Mouse (Mus musculus) ES-E14 (cell line): ENCODE data around the gene Herc4. TPM values are rescaled to one million over a fixed set of nuclear protein-coding genes. Genes with fewer than 3 reads are reported as not detected.
A peak's percentile ranks its signal among the peaks of the same experiment; 100 is the strongest.

ENCODE experiments used
- DNase-seq: peaks from one replicate; pipeline ENCODE4 v3.0.0-alpha.2; 2013; ENCODE audit warnings: low read depth, low spot score
- H3K27ac ChIP-seq: 2 replicates; pipeline ENCODE4 v1.5.1; 2012; ENCODE audit warnings: low read depth, mild to moderate bottlenecking, low read length, moderate library complexity, mixed read lengths; ENCODE audit not compliant: poor library complexity, insufficient read depth, severe bottlenecking
- H3K36me3 ChIP-seq: 2 replicates; pipeline ENCODE4 v1.6.1; 2012; ENCODE audit warnings: mild to moderate bottlenecking, low read length, moderate library complexity, mixed read lengths; ENCODE audit not compliant: control insufficient read depth, poor library complexity, insufficient read depth, severe bottlenecking
- H3K4me1 ChIP-seq, 2 experiments: fragments of 150-350 bp in 1 of 2; sonication (generic) in 1 of 2; 2 replicates each; pipeline ENCODE4 v1.6.1; 2012; ENCODE audit warnings: low read length in 2 of 2, mild to moderate bottlenecking in 1 of 2, mixed read lengths in 1 of 2; ENCODE audit not compliant: control insufficient read depth in 2 of 2, insufficient read depth in 2 of 2, poor library complexity in 1 of 2
- H3K4me3 ChIP-seq, 2 experiments: fragments of 150-350 bp in 1 of 2; sonication (generic) in 1 of 2; 2 replicates each; pipeline ENCODE4 v1.5.1; 2012; ENCODE audit warnings: low read length in 2 of 2, low read depth in 1 of 2, mild to moderate bottlenecking in 1 of 2, mixed read lengths in 1 of 2; ENCODE audit not compliant: insufficient read depth in 1 of 2, poor library complexity in 1 of 2, severe bottlenecking in 1 of 2
- H3K9ac ChIP-seq: 2 replicates; pipeline ENCODE4 v1.6.1; 2012; ENCODE audit warnings: low read depth, mild to moderate bottlenecking, low read length, mixed read lengths; ENCODE audit not compliant: poor library complexity, insufficient read depth, severe bottlenecking
- H3K9me3 ChIP-seq: fragments of 150-350 bp; sonication (generic); 2 replicates; pipeline ENCODE4 v1.6.1; 2012; ENCODE audit warnings: low read depth, mild to moderate bottlenecking, low read length; ENCODE audit not compliant: control insufficient read depth, insufficient read depth
- CHD2 ChIP-seq: IDR thresholded peaks from 2 replicates; pipeline ENCODE4 v1.6.1; 2014; ENCODE audit warnings: mild to moderate bottlenecking, low read depth, low read length, inconsistent platforms
- HCFC1 ChIP-seq: IDR thresholded peaks from 2 replicates; pipeline ENCODE4 v1.6.1; 2012; ENCODE audit warnings: low read length, inconsistent platforms, borderline replicate concordance; ENCODE audit not compliant: insufficient read depth
- MAFK ChIP-seq: IDR thresholded peaks from 2 replicates; pipeline ENCODE4 v1.6.1; 2014; ENCODE audit warnings: mild to moderate bottlenecking, low read depth, low read length, inconsistent platforms; ENCODE audit not compliant: insufficient read depth
- ZC3H11A ChIP-seq: IDR thresholded peaks from 2 replicates; pipeline ENCODE4 v1.6.1; 2012; ENCODE audit warnings: low read depth, mild to moderate bottlenecking, inconsistent platforms, low read length, borderline replicate concordance
- ZNF384 ChIP-seq: IDR thresholded peaks from 2 replicates; pipeline ENCODE4 v1.6.1; 2012; ENCODE audit warnings: low read depth, low read length, inconsistent platforms
- in situ Hi-C, 2 experiments: fragments of 600-800 bp; cut with MboI; formaldehyde crosslinking; loops; one replicate each; pipeline ENCODE4 v1.15.1; 2025; ENCODE audit warnings: low sequenced_read_pairs in 2 of 2, inconsistent platforms in 1 of 2; ENCODE audit not compliant: unreplicated experiment in 2 of 2
- total RNA-seq: library from RNA; depleted of rRNA; stranded (reverse); fragments of 300-350 nt; gene quantifications from 2 replicates; pipeline ENCODE4 v1.2.3, GENCODE M21; 2012

Gene Herc4
- total RNA-seq, 1 experiment, result 87.9 TPM

GRCm38 (mm10) chr10:63244055-63244671 lies 553 bp downstream of the Herc4 start:
- DNase-seq, result no peak
- in situ Hi-C loops, result no loop called here
- TF ChIP-seq MAFK (no peak), HCFC1 (no peak), ZC3H11A (no peak), CHD2 (no peak), ZNF384 (no peak)

GRCm38 (mm10) chr10:63244746-63245145 lies 1.1 kb downstream of the Herc4 start:
- peak overlapping the region; percentile 97; the same call in 1 of the 2 replicates for H3K9ac ChIP-seq

More at GRCm38 (mm10) chr10:63244055-63244671, 553 bp downstream of the Herc4 start:
- Histone ChIP-seq H3K9ac (peak overlapping the region; percentile 97), H3K4me1 (peaks cover 2% of the 10 kb centered on the region in 2 experiments; a peak in 3 of 4 replicates), H3K4me3 (peak overlapping the region; percentile 88 to 99), H3K27ac (peak overlapping the region; percentile 81), H3K9me3 (no peaks in the 10 kb centered on the region), H3K36me3 (peaks cover 3% of the 10 kb centered on the region)

GRCm38 (mm10) chr10:63245846-63246245 lies 2.2 kb downstream of the Herc4 start:
- Histone ChIP-seq H3K4me3 (peak overlapping the region in 1 of 2 experiments; percentile 15; a peak in 1 of 4 replicates), H3K27ac (no peak overlapping the region), H3K36me3 (peaks cover 6% of the 10 kb centered on the region), H3K9ac (peak overlapping the region; percentile 9; the same call in 1 of the 2 replicates), H3K4me1 (peaks cover 2% of the 10 kb centered on the region in 2 experiments; a peak in 3 of 4 replicates), H3K9me3 (no peaks in the 10 kb centered on the region)
- DNase-seq, result no peak
- in situ Hi-C loops, result no loop called here
- TF ChIP-seq HCFC1, result no peak
- no peak for TF ChIP-seq ZNF384
- no peak for TF ChIP-seq ZC3H11A
- no peak for TF ChIP-seq CHD2
- TF ChIP-seq MAFK, result no peak

More at GRCm38 (mm10) chr10:63244746-63245145, 1.1 kb downstream of the Herc4 start:
- Histone ChIP-seq H3K4me3 (peak overlapping the region; percentile 88 to 99), H3K36me3 (peaks cover 3% of the 10 kb centered on the region), H3K9me3 (no peaks in the 10 kb centered on the region), H3K4me1 (peaks cover 2% of the 10 kb centered on the region in 2 experiments; a peak in 3 of 4 replicates), H3K27ac (peak overlapping the region; percentile 81; the same call in 1 of the 2 replicates)
- in situ Hi-C loops, result no loop called here
- 0 out of 2 replicates have a peak, but pooled peaks have one; percentile 3 for TF ChIP-seq ZC3H11A
- TF ChIP-seq MAFK, result no peak
- TF ChIP-seq CHD2, result no peak
- peak; percentile 96 for TF ChIP-seq ZNF384
- TF ChIP-seq HCFC1, result 0 out of 2 replicates have a peak, but pooled peaks have one; percentile 63
- peak; percentile 69 for DNase-seq

DNA sequence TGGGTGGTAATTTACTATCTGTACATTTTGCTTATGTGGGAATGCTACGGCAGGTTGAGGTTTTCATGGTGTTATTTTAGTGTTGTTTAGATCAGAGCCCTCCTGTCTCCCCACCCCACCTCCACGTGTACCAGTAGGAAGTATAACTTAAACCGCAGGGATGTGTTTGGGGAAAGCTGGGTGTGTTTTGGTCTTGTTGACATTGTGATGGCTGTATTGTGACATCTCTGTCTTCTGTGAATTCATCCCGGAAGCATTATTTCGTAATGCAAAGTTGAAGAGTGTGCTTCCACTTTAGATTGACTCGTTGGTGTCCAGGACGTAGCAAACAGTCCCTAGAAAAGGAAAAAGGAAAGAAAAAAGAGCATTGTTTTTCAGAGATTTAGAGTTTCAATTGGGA lies 3.8 kb downstream of the Herc4 start:
- DNase-seq, result no peak
- peaks cover 3 to 5% of the 10 kb centered on the region in 2 experiments for H3K4me1 ChIP-seq
- TF ChIP-seq CHD2, result no peak
- no peak for TF ChIP-seq ZNF384
- TF ChIP-seq HCFC1, result no peak
- TF ChIP-seq MAFK, result no peak
- TF ChIP-seq ZC3H11A, result no peak
- H3K9ac ChIP-seq, result no peak overlapping the region
- H3K4me3 ChIP-seq, result no peak overlapping the region
- no peaks in the 10 kb centered on the region for H3K9me3 ChIP-seq
- in situ Hi-C loops, result no loop called here
- H3K36me3 ChIP-seq, result peaks cover 6% of the 10 kb centered on the region
- no peak overlapping the region for H3K27ac ChIP-seq

GRCm38 (mm10) chr10:63248421-63248820 lies 4.8 kb downstream of the Herc4 start:
- H3K4me3 ChIP-seq, result no peak overlapping the region; a peak in 1 of 4 replicates
- no peak for TF ChIP-seq HCFC1
- peaks cover 5 to 6% of the 10 kb centered on the region in 2 experiments for H3K4me1 ChIP-seq
- H3K27ac ChIP-seq, result no peak overlapping the region
- no peaks in the 10 kb centered on the region for H3K9me3 ChIP-seq
- DNase-seq, result no peak
- H3K9ac ChIP-seq, result no peak overlapping the region
- in situ Hi-C loops, result no loop called here
- peaks cover 8% of the 10 kb centered on the region for H3K36me3 ChIP-seq
